Mouse (Mus musculus) left cerebral cortex, postnatal 25 days (tissue): ENCODE results near the gene Nos1ap. TPM values are rescaled to one million over a fixed set of nuclear protein-coding genes. Genes with fewer than 3 reads are reported as not detected.

ENCODE experiments used
- DNase-seq, 2 experiments: peaks; one replicate each; pipeline ENCODE4 v3.0.0; 2022; ENCODE audit warnings: low spot score in 2 of 2, mixed read lengths in 1 of 2
- intact Hi-C: fragments of 180-260 bp; cut with DNase I; formaldehyde crosslinking; loops from one replicate; pipeline ENCODE4 v1.15.1; 2025
- total RNA-seq, 2 experiments: library from RNA; stranded (reverse); gene quantifications; 2 replicates each; pipeline ENCODE4 v1.2.3; 2021

Nos1ap gene
- total RNA-seq, 2 experiments from 2014 or later, result 170 to 172 TPM

GRCm38 (mm10) chr1:170346266-170346665 lies 243.4 kb downstream of the Nos1ap start:
- intact Hi-C loops, result no loop called here

GRCm38 (mm10) chr1:170343906-170344305 lies 245.8 kb downstream of the Nos1ap start:
- intact Hi-C loops, result no loop called here
- DNase-seq, result no peak

More at GRCm38 (mm10) chr1:170346266-170346665, 243.4 kb downstream of the Nos1ap start:
- DNase-seq, result no peak

GRCm38 (mm10) chr1:170343081-170343480 lies 246.6 kb downstream of the Nos1ap start:
- intact Hi-C loops, result no loop called here
- DNase-seq, result no peak

GRCm38 (mm10) chr1:170339943-170340342 lies 249.7 kb downstream of the Nos1ap start:
- DNase-seq, result no peak
- intact Hi-C loops, result no loop called here

- intact Hi-C loops, result no loop called here
- DNase-seq, result peak in 1 of 2 experiments; percentile 14
These were observed 256.9 kb downstream of the Nos1ap start for GRCm38 (mm10) chr1:170332775-170333174.

GRCm38 (mm10) chr1:170331926-170332325 lies 257.7 kb downstream of the Nos1ap start:
- DNase-seq, result peak in 1 of 2 experiments; percentile 18
- intact Hi-C loops, result no loop called here

GRCm38 (mm10) chr1:170325277-170325676 lies 264.4 kb downstream of the Nos1ap start:
- intact Hi-C loops, result no loop called here
- DNase-seq, result no peak

- DNase-seq, result no peak
- intact Hi-C loops, result no loop called here
These were observed 265.3 kb downstream of the Nos1ap start for GRCm38 (mm10) chr1:170324312-170324711.

- no peak for DNase-seq
- intact Hi-C loops, result no loop called here
These were observed 266.7 kb downstream of the Nos1ap start for GRCm38 (mm10) chr1:170323001-170323400.

- intact Hi-C loops, result no loop called here
- no peak for DNase-seq
These were observed 267.6 kb downstream of the Nos1ap start for GRCm38 (mm10) chr1:170322046-170322445.

- intact Hi-C loops, result no loop called here
- no peak for DNase-seq
These were observed 278.2 kb downstream of the Nos1ap start for GRCm38 (mm10) chr1:170311431-170311830.

GRCm38 (mm10) chr1:170308503-170308902 lies 281.2 kb downstream of the Nos1ap start, which contains the start of gene Spata46:
TSS of gene Spata46 (plus strand) at chr1:170308803.
- no peak for DNase-seq
- intact Hi-C loops, result no loop called here

GRCm38 (mm10) chr1:170306232-170306631 lies 283.4 kb downstream of the Nos1ap start, which contains the start of gene Gm7694:
TSS of gene Gm7694 (minus strand) at chr1:170306332.
- intact Hi-C loops, result no loop called here
- DNase-seq, result no peak

- DNase-seq, result no peak
- intact Hi-C loops, result no loop called here
These were observed 284.7 kb downstream of the Nos1ap start for GRCm38 (mm10) chr1:170305002-170305401.

- intact Hi-C loops, result loop anchor here (5.0 kb wide), 1 partner anchor 159 kb away; no protein-coding TSS in a partner anchor
- DNase-seq, result no peak
These were observed 286.6 kb downstream of the Nos1ap start for GRCm38 (mm10) chr1:170303103-170303502.

- intact Hi-C loops, result loop anchor here (5.0 kb wide), 1 partner anchor 160 kb away; no protein-coding TSS in a partner anchor
- DNase-seq, result no peak
These were observed 287.2 kb downstream of the Nos1ap start for GRCm38 (mm10) chr1:170302456-170302855.

GRCm38 (mm10) chr1:170301686-170302085 lies 288.0 kb downstream of the Nos1ap start:
- intact Hi-C loops, result loop anchor here (5.0 kb wide), 1 partner anchor 161 kb away; no protein-coding TSS in a partner anchor
- no peak for DNase-seq

- DNase-seq, result no peak
- intact Hi-C loops, result loop anchor here (5.0 to 10.0 kb wide), 3 partner anchors 208 to 545 kb away; partner anchors contain the start of gene Nos1ap
These were observed 290.2 kb downstream of the Nos1ap start for GRCm38 (mm10) chr1:170299496-170299895.

GRCm38 (mm10) chr1:170294786-170295570 lies 294.7 kb downstream of the Nos1ap start:
- intact Hi-C loops, result loop anchor here (2.0 to 10.0 kb wide), 4 partner anchors 114 to 550 kb away; partner anchors contain the start of gene Nos1ap
- DNase-seq, result peak in 1 of 2 experiments; percentile 68

GRCm38 (mm10) chr1:170293257-170293656 lies 296.4 kb downstream of the Nos1ap start:
- intact Hi-C loops, result loop anchor here (10.0 kb wide), 2 partner anchors 292 to 552 kb away; partner anchors contain the start of gene Nos1ap

More at GRCm38 (mm10) chr1:170293257-170293656, 296.4 kb downstream of the Nos1ap start:
- DNase-seq, result no peak
